Mouse (Mus musculus) ovary, postnatal 36 days (tissue): ENCODE data around the gene Sprtn.

Experiments used
- DNase-seq: peaks from one replicate; pipeline ENCODE4 v3.0.0; 2022; ENCODE audit warnings: low spot score, mixed read lengths

Sprtn gene

GRCm38 (mm10) chr8:124897386-124898250 lies at the start of gene Sprtn, which contains the start of gene Exoc8:
Gene Sprtn (plus strand): TSS chr8:124897886.
Gene Exoc8 (minus strand): TSS chr8:124897705.
- DNase-seq: peak; percentile 99

DNA sequence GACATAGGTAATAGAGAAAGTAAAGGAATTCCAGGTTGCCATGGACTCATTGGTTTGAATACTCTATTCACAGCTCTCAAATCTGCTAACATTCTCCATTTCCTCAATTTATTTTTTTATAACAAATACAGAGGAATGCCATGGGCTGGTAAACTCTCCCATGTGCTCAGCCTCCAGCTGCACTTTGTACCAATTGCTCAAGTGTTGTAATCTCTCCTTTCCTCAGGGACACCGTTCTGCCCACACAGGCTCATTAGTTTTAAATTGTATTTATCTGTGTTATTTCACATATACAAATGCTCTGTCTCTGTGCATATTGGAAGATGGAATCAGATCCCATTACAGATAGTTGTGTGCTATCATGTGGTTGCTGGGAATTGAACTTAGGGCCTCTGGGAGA lies 44.2 kb upstream of the Sprtn start:
- no peak for DNase-seq

- no peak for DNase-seq
These were observed 38.2 kb upstream of the Sprtn start for GRCm38 (mm10) chr8:124859466-124859865.

GRCm38 (mm10) chr8:124860188-124860587 lies 37.5 kb upstream of the Sprtn start:
- DNase-seq: no peak

DNA sequence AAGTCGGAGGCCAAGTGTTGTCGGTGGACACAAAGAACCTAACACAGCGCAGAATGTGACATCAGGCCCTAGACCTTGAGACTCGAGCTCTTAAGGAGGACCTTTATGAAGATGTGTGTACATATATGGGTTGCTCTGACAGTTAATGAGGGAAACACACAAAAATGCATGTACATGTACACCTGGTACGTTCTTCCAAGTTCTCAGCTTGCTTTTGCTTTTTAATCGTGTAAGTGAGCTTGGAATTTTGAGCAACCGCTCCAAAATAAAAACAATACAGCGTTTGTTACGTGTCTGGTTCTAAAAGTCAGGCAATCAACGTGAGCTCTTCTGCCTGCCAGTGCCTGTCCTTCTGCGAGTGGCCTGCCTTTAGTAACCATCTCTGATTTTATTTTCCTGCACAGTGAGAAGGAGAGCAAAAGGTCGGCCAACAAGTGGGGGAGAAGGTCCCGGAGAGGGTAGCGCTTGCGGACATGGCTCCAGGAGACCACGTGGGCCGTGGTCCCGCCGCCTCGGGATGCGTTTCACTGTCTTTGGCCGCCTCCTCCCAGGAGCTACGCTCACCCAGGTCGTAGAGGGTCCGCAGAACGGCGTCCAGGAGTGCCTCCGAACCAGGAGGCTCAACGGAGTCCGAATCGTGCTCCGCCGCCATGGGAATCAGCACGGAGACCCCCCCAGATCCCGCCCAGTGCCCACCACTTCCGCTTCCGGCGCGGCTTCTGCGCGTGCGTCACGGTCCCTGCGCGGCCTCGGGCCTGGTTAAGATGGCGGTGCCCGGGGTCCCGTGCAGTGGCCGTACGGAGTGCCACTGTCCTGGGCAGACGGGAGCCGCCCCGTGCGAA lies 35.1 kb upstream of the Sprtn start, which contains the start of the genes Gnpat and 2810004N23Rik:
Gnpat (plus strand) TSS at position 713 of the 842 bp plus-strand sequence.
2810004N23Rik (minus strand) TSS at position 800 of the 842 bp plus-strand sequence.
- DNase-seq: peak; percentile 94

- DNase-seq: no peak
These were observed 34.5 kb upstream of the Sprtn start for GRCm38 (mm10) chr8:124863163-124863677.

DNA sequence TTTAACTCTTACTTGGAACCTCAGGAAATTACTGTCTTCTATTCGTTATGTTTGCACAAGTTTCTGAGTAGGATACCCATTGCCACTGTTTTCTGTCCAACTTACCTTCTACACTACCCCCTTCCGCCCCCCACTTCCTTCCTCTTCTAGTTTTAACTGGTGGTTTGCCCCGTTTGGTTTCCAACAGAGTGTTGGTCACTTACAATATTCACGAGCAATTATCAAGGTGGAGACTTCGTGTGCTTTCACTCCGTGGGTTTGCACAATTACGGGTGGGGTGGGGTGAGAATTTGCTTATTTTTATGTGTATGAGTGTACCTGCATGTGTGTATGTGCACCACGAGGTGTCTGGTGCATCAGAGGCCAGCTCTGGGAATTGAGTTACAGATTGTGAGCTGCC lies 34.0 kb upstream of the Sprtn start:
- no peak for DNase-seq

DNA sequence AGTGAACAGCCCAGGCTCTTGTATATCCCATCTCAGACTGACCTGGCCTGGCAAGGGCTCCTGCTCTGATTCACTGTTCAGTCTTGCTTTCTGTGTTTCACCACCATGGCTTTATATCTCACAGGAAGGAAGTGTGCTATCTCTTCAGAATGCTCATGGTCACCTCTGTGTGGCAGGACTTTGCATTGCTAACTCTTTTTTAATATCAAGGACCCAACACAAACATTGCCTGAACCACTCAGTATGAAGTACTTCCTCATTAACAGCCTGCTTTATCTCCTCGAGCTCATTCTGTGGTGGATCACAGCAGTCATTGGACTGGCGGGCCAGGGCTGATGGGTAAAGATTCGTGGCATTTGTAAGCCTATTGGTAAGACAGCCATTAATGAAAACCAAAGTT lies 31.0 kb upstream of the Sprtn start:
- no peak for DNase-seq

- no peak for DNase-seq
These were observed 30.6 kb upstream of the Sprtn start for GRCm38 (mm10) chr8:124867126-124867525.

- DNase-seq: no peak
These were observed 28.0 kb upstream of the Sprtn start for GRCm38 (mm10) chr8:124869708-124870107.

DNA sequence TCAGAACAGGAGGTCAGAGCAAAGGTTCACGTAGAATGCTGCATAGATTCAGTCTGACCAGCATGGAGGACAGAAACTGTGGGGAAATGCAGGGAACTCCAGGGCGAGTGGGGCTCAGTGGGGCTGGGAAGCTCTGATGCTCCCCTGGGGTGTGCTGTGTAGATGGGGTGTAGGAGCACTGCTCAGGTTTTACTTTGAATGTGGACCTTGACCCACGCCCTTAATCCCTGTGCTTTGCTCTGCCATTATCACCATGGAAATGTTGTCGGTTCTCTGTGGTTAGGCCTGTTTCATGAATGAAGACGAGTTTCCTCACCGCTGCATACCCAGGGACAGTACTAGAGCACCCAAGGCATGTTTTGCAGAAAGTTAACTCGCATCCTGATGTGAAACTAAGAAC lies 26.2 kb upstream of the Sprtn start:
- no peak for DNase-seq

DNA sequence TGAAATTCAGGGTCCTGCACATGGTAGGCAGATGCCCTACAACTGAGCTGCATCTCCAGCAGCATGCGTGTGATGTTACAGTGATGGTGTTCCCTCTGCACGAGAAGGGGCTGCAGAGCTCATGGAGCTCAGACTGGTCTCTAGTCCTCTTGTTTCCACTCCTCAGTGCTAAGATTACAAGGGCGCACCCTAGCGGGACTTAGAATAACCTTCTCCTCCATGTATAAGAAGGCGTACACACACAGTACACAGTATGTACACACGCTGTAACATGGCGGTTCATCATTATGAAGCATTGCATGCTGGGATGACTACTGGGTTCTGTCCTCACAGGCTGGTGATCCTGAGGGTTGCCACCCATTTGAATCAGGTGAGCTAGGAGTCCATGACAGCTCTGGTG lies 25.6 kb upstream of the Sprtn start:
- DNase-seq: no peak

DNA sequence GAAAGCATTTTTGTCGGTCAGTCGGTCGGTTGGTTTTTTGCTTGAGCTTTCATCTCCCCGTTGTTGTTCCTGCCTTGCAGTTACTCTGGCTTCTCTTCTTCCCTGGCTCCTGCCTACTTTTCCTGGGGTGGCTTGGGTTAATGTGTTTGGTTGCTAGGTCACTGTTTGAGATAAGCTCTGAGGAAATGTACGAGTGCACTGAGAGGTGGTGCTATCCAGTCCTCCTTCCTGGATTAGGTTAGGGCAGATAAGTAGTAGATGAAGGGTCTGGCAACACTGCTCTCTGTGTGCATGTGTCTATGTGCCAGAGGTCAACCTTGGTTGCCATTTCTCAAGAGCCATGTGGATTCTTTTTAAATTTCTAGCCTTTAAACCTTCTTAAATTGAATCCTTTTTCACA lies 25.0 kb upstream of the Sprtn start:
- DNase-seq: no peak

GRCm38 (mm10) chr8:124878141-124878540 lies 19.5 kb upstream of the Sprtn start:
- no peak for DNase-seq

DNA sequence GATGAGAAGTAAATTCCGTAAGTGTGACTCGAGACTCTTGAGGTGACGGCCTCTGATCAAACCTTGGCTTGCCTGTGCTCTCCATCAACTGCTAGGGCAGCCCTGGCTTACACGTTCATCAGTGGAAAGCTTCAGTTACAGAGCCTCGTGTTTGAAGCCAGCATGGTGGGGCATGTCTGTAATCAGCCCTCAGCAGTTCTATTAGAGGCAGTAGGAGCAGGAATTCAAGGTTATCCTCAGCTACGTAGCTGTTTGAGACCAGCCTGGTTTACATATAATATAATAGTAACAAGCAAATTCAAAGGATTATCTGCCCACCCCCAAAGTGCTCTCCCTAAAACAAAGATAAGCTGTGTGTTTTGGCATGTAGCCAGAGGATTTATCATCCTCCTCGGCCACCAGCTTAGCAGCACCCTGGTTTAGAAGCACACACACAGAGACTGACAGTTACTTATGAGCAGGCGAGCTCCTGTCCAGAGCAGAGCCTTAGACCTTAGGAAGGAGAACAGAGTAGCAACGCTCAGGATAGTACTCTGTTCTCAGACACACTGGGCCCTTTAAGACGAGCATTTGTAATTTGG lies 18.6 kb upstream of the Sprtn start:
- no peak for DNase-seq

DNA sequence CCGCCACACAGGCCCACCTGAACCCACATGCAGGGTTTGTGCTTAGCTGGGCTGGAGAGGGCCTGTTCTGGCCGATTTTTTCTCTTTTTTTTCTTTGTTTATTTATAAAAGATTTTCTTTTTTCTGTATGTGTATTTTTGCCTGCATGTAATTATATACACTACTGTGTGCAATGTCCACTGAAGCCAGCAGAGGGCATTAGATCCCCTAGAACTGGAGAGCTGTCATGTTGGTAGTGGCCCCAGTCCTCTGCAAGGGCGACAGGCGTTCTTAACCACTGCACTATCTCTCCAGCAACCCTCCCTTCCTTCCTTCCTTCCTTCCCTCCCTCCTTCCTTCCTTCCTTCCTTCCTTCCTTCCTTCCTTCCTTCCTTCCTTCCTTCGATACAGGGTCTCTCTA lies 9.3 kb upstream of the Sprtn start:
- DNase-seq: no peak

DNA sequence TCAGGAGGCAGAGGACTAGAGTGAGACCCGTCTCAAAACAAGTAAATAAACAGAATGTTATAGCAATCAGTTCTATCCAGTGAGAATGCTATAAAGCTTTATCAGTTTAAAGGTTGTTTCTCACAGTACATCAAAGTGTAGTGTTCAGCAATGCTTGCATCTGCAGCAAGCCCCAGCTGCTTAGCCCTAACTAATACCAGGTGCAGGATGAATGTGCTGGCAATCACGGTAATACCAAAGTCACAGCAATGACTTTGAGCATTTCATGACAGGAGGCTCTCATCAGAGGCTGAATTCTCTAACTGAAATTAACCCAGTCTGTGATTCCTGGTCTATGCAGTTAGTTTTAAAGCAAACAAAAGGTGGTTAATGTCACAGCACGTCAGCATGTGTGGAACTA lies 5.1 kb upstream of the Sprtn start:
- no peak for DNase-seq

- peak; percentile 13 for DNase-seq
These were observed 1.6 kb upstream of the Sprtn start for GRCm38 (mm10) chr8:124896010-124896631.

DNA sequence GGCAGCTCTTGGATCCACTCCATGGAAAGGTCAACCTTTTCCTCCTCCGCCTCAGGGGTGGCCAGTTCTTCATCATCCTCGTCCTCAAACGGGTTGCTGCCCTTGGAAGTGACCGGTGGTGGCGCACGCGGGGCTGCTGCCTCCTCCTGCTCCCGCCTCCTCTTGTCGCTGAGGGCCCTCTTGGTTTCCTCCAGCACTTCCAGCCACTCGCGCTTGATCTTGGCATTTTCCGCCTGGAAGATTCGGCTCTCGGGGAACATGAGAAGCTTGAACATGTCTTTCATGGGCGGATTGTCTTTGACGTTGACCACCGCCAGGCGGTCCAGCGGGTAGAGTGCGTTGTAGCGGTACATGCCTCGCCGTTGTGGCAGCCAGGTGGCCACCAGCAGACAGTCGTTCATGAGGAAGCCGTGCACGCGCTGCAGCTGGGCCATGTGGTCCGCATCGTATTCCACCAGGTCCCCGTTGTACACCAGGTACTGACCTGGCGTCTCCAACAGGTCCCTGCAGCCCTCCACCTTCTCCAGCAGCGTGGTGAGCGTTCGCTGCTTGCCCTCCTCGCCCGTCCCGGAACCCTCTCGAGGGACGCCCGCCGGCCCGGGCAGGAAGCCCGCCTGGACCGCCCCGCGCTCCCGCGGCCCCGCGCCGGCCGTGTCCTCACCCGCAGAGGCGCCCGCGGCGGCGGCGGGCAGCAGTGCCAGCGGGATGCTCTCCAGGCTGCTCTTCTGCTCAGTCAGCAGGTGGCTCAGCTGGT lies 877 bp upstream of the Sprtn start:
- DNase-seq: peak; percentile 73

GRCm38 (mm10) chr8:124898251-124898905 lies 692 bp downstream of the Sprtn start:
- DNase-seq: no peak
